Mouse (Mus musculus) lung, adult 2 months (tissue): Measurements from ENCODE around the gene Slc52a3.

Experiments
- CTCF ChIP-seq: fragments of 200-500 bp; IDR thresholded peaks from 2 replicates; pipeline ENCODE4 v1.5.1; 2011; ENCODE audit warnings: mild to moderate bottlenecking, low read length, control low read depth; ENCODE audit not compliant: insufficient read depth
- POLR2A ChIP-seq: fragments of 200-500 bp; IDR thresholded peaks from 2 replicates; pipeline ENCODE4 v1.6.1; 2011; ENCODE audit warnings: low read depth, mild to moderate bottlenecking, control low read depth, low read length, borderline replicate concordance; ENCODE audit errors: extremely low read depth

- no peak for TF ChIP-seq POLR2A
- no peak for TF ChIP-seq CTCF
Observed at GRCm38 (mm10) chr2:151959274-151959673, 37.0 kb upstream of the Slc52a3 start.
